Mouse (Mus musculus): ENCODE measurements around the gene Zfr2. TPM values are rescaled to one million over a fixed set of nuclear protein-coding genes. Genes with fewer than 3 reads are reported as not detected.

Gene Zfr2
- total RNA-seq, 4 experiments from 2014 or later: 27.6 to 35.6 (median 30.0) TPM

- no peak for DNase-seq
Measured at GRCm38 (mm10) chr10:81288601-81289000, 55.6 kb downstream of the Zfr2 start.

- DNase-seq: no peak
Measured at GRCm38 (mm10) chr10:81289278-81289677, 56.3 kb downstream of the Zfr2 start.

- DNase-seq: no peak
Measured at GRCm38 (mm10) chr10:81289811-81290210, 56.9 kb downstream of the Zfr2 start.

- no peak for DNase-seq
Measured at GRCm38 (mm10) chr10:81290698-81291460, 57.9 kb downstream of the Zfr2 start.

GRCm38 (mm10) chr10:81291511-81292104 lies 58.7 kb downstream of the Zfr2 start, which contains the start of gene Tjp3:
TSS of gene Tjp3 (minus strand) at chr10:81291581.
- no peak for DNase-seq

GRCm38 (mm10) chr10:81292554-81293333 lies 59.8 kb downstream of the Zfr2 start, which contains the start of gene Pip5k1c:
TSS of gene Pip5k1c (plus strand) at chr10:81292963.
- peak; percentile 100 for DNase-seq

- no peak for DNase-seq
Measured at GRCm38 (mm10) chr10:81293334-81294030, 60.5 kb downstream of the Zfr2 start.

- no peak for DNase-seq
Measured at GRCm38 (mm10) chr10:81294442-81294841, 61.5 kb downstream of the Zfr2 start.

GRCm38 (mm10) chr10:81295185-81295584 lies 62.2 kb downstream of the Zfr2 start:
- DNase-seq: no peak

- no peak for DNase-seq
Measured at GRCm38 (mm10) chr10:81297246-81297645, 64.3 kb downstream of the Zfr2 start.

- peak; percentile 61 for DNase-seq
Measured at GRCm38 (mm10) chr10:81297845-81298244, 64.9 kb downstream of the Zfr2 start.

- DNase-seq: no peak
Measured at GRCm38 (mm10) chr10:81298369-81299100, 65.6 kb downstream of the Zfr2 start.

GRCm38 (mm10) chr10:81299585-81300351 lies 66.8 kb downstream of the Zfr2 start:
- no peak for DNase-seq

GRCm38 (mm10) chr10:81300352-81300907 lies 67.5 kb downstream of the Zfr2 start:
- DNase-seq: no peak

GRCm38 (mm10) chr10:81301321-81301720 lies 68.4 kb downstream of the Zfr2 start:
- no peak for DNase-seq

Small RNA genes lying within 50 kb of the gene (microRNA-seq; reads per million reads assigned to microRNA genes)
- 5.4 to 5.7 reads per million in 2 experiments for gene Mir3057

Other genes starting within 250 kb of the Zfr2 start
- 10 to 100 TPM in 2 of 4 experiments, 1 to 10 TPM in 2; 9.4 to 16.6 (median 12.9) TPM for gene Gng7, start 218.2 kb upstream of the Zfr2 start, total RNA-seq (2022)
- 1 to 10 TPM; 3.6 to 6.5 (median 4.4) TPM for gene Diras1, start 207.5 kb upstream of the Zfr2 start, total RNA-seq (2022)
- gene Slc39a3, start 195.7 kb upstream of the Zfr2 start, total RNA-seq (2022): 10 to 100 TPM; 50.7 to 86.9 (median 66.5) TPM
- gene Sgta, start 173.0 kb upstream of the Zfr2 start, total RNA-seq (2022): 100 to 1,000 TPM; 185 to 247 (median 197) TPM
- gene Thop1, start 163.1 kb upstream of the Zfr2 start, total RNA-seq (2022): 10 to 100 TPM; 43.6 to 59.2 (median 45.7) TPM
- 1 to 10 TPM in 2 of 4 experiments, under 1 TPM in 2; 0.35 to 2.7 (median 1.3) TPM for gene Creb3l3, start 134.3 kb upstream of the Zfr2 start, total RNA-seq (2022)
- 100 to 1,000 TPM; 169 to 227 (median 204) TPM for gene Map2k2, start 127.2 kb upstream of the Zfr2 start, total RNA-seq (2022)
- gene Zbtb7a, start 97.9 kb upstream of the Zfr2 start, total RNA-seq (2022): 10 to 100 TPM; 86.5 to 94.0 (median 92.3) TPM
- 10 to 100 TPM; 22.8 to 32.5 (median 30.1) TPM for gene Pias4, start 65.2 kb upstream of the Zfr2 start, total RNA-seq (2022)
- gene Eef2, start 56.5 kb upstream of the Zfr2 start, total RNA-seq (2022): 1,000 to 10,000 TPM; 1,447 to 1,655 (median 1,598) TPM
- gene Dapk3, start 50.1 kb upstream of the Zfr2 start, total RNA-seq (2022): 10 to 100 TPM; 67.7 to 88.0 (median 81.8) TPM
- gene 4930442H23Rik, start 49.3 kb upstream of the Zfr2 start, total RNA-seq (2022): not detected
- gene Nmrk2, start 31.1 kb upstream of the Zfr2 start, total RNA-seq (2022): not detected
- gene Atcay, start 2.3 kb upstream of the Zfr2 start, total RNA-seq (2022): 1 to 10 TPM; 3.8 to 6.4 (median 4.4) TPM
- 1 to 10 TPM in 3 of 4 experiments, under 1 TPM in 1; 0.67 to 2.1 (median 1.5) TPM for gene Matk, start 19.8 kb downstream of the Zfr2 start, total RNA-seq (2022)
- 100 to 1,000 TPM; 100 to 139 (median 113) TPM for gene Mrpl54, start 33.8 kb downstream of the Zfr2 start, total RNA-seq (2022)
- 10 to 100 TPM; 61.9 to 72.3 (median 66.4) TPM for gene Apba3, start 33.8 kb downstream of the Zfr2 start, total RNA-seq (2022)
- under 1 TPM; 0.22 to 0.81 (median 0.29) TPM for gene Tjp3, start 58.4 kb downstream of the Zfr2 start, total RNA-seq (2022)
- 10 to 100 TPM; 42.6 to 61.1 (median 53.3) TPM for gene Pip5k1c, start 59.8 kb downstream of the Zfr2 start, total RNA-seq (2022)
- gene Cactin, start 87.9 kb downstream of the Zfr2 start, total RNA-seq (2022): 10 to 100 TPM; 37.7 to 47.5 (median 42.5) TPM
- gene Tbxa2r, start 95.6 kb downstream of the Zfr2 start, total RNA-seq (2022): 10 to 100 TPM; 35.6 to 52.1 (median 42.0) TPM
- 10 to 100 TPM in 2 of 4 experiments, 1 to 10 TPM in 2; 3.7 to 17.7 (median 9.3) TPM for gene Gipc3, start 110.1 kb downstream of the Zfr2 start, total RNA-seq (2022)
- 100 to 1,000 TPM in 3 of 4 experiments, 10 to 100 TPM in 1; 94.2 to 121 (median 112) TPM for gene Hmg20b, start 117.3 kb downstream of the Zfr2 start, total RNA-seq (2022)
- 10 to 100 TPM; 18.3 to 25.7 (median 22.0) TPM for gene Mfsd12, start 124.3 kb downstream of the Zfr2 start, total RNA-seq (2022)
- 1 to 10 TPM; 1.6 to 5.3 (median 2.4) TPM for gene 4930404N11Rik, start 132.7 kb downstream of the Zfr2 start, total RNA-seq (2022)
- 10 to 100 TPM; 47.1 to 52.7 (median 49.9) TPM for gene Fzr1, start 145.4 kb downstream of the Zfr2 start, total RNA-seq (2022)
- 10 to 100 TPM; 49.8 to 60.2 (median 55.0) TPM for gene Dohh, start 151.3 kb downstream of the Zfr2 start, total RNA-seq (2022)
- 1 to 10 TPM in 2 of 4 experiments, under 1 TPM in 2; 0.65 to 2.9 (median 1.0) TPM for gene Gm48551, start 151.3 kb downstream of the Zfr2 start, total RNA-seq (2022)
- gene Gm48552, start 155.8 kb downstream of the Zfr2 start, total RNA-seq (2022): 1 to 10 TPM; 2.0 to 4.2 (median 2.6) TPM
- 1 to 10 TPM in 2 of 4 experiments, under 1 TPM in 2; 0.78 to 2.0 (median 0.96) TPM for gene Smim24, start 159.9 kb downstream of the Zfr2 start, total RNA-seq (2022)
- gene Nfic, start 222.5 kb downstream of the Zfr2 start, total RNA-seq (2022): 100 to 1,000 TPM; 113 to 191 (median 144) TPM
- 1 to 10 TPM in 3 of 4 experiments, under 1 TPM in 1; 0.17 to 2.5 (median 1.7) TPM for gene Celf5, start 249.6 kb downstream of the Zfr2 start, total RNA-seq (2022)